Mouse (Mus musculus): ENCODE measurements at regions not wholly inside any gene's neighbourhood (a gene's known extent, or its start where the extent isn't known, plus 50 kb on each side); places are given as distances from the start of the nearest gene placed in this dataset.

DNA sequence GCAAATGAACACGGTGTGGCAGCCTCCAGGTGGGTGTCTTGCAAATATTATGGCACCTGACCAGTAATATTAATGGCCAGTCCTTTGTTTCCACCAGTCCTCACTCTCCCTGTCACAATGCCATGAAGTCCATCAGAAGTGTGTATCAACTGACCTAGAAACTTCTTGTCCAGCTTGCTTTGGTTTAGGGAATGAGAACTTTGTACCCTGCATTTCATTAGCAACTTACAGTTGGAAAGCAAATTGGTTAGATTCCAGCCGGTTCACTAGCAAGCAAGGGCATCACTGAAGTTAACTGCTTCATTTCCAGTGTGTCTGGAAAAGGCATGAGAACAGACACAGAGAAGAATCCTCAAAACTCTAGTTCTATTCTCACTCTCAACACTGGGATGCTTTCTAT, 178.1 kb upstream of the Lyplal1 start:
- no peak for DNase-seq (ENCODE audit: low spot score)

DNA sequence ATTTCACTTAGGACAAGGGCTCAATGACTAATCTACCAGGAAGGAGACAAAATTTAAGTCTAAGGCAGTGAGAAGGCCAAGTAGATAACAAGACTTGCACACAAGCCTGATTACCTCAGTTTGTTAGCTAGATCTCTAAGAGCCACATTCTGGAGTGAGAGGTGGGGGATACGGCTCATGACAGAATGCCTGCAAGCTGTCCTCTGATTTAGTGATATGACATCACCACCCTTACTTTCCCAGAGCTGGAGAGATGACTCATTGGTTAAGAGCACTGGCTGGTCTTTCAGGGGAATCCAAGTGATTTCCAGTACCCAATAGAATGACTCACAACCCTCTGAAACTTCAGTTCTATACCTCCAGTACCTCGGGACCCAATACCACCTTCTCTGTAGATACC, 177.5 kb upstream of the Lyplal1 start:
- no peak for DNase-seq (ENCODE audit: low spot score)

DNA sequence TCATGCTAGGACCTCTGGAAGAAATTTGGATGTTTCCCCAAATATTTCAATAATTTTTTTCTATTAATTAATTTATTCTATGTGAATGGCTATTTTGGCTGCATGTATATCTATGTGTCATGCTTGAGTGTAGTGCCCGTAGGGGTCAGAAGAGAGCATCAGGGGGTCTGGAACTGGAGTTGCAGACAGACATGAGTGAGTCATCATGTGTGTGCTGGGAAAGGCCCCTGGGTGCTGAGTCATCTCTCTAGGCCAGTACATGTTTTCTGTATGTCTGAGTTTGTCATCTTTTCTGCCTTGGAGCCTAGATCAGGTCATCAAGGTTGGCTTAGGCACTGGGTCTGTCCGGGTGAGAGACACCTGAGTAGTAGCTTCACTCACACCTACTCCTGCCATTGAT, 172.0 kb upstream of the Lyplal1 start:
- no peak for DNase-seq (ENCODE audit: low spot score)

DNA sequence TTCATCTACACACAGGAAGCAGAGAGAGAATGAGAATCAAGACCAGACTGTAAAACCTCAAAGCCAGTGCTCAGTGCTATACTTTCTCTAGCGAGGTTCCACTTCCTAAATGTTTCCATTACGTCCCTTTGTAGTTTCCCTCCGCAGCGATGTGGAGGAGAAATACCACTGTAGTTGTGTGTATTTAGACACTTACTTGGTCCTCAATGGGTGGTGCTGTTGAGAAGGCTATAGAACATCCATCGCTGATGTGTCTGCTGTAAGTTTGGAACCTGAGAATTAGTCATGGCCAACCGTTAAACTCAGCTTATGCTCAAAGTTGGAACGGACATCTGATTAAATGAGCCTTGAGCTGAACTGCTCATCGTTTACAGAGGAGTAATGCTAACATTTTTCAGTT, 170.7 kb upstream of the Lyplal1 start:
- DNase-seq (ENCODE audit: low spot score), result no peak

DNA sequence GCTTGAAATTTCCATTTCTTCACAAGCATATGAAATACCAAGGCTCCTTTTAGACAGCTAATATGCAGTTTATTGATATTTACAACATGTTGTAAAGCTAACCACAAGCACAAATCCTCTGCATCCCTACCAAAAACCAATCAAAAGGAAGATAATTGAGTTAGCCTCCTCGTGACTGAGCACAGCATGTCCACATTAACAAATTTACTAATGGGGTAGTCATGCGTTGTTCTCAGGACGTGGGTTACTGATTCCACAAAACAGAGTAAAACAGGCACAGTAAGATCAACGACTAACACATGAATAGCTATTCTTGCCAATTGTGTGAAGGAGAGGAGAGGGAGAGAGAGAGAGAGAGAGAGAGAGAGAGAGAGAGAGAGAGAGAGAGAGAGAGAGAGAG, 169.3 kb upstream of the Lyplal1 start:
- DNase-seq (ENCODE audit: low spot score), result no peak

DNA sequence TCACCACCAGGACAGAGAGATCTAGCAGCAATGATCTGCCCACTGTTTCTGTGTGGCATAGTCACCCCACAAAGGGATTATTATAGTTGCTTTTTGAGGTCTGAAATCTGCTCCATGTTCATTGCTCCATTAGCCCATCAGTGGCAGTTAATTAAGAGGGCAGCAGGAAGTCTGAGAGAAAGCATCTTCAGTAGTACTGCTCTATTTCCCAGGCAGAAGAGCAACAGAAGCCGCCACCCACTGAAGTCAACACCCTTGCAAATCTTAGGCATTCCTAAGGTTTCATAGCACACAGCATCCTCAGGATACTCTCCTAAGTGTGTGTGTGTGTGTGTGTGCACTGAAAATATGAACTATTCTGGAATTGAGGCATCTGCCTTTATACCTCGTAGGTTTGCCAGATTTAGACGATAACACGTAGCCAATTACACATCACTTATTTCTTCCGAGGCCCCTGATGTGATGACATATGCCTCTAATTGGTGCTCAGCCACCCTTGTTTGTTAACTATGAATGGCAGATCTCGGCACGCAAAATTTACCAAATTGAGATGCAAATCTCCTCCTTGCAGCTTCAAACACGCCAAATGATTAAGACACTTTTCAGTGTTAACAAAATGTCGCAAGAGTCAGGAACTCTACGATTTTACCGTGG, 161.0 kb upstream of the Lyplal1 start:
- DNase-seq (ENCODE audit: low spot score), result no peak

DNA sequence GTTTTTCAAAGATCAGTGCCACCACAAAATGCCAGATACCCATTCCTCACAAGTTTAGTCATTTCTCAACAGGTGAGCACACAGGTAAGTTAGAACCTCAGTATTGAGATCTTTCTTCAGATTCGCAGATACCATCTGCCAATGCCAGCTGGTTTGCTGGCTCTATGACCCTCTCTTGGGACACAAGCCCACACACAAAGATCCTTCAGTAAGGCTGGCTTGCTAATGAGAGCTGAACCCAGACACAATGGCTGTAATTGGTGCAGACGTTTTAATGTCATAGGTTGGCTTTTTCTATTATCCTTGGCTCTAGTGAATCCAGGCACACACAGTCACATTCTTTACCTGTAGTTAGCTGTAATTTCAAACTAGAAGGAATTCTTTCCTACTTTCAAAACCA, 154.3 kb upstream of the Lyplal1 start:
- no peak for DNase-seq (ENCODE audit: low spot score)

DNA sequence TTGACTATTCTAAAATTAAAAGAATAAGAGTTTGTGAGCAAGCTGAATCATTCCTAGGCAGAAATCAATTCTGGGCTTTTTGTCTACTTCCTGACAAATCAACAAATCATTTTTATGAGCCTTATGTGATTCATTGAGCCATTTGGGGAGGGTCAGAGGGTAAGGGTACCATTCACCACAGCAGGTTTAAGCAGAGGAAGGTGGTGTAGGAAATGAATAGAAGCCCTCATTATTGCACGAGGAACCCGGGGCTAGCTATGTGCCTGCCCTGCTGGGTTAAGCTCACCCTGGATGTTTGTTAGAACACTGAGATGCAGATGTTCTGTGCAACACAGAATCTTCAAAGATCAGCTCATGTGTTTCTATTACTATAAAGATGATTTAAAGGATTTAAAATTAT, 150.2 kb upstream of the Lyplal1 start:
- no peak for DNase-seq (ENCODE audit: low spot score)

DNA sequence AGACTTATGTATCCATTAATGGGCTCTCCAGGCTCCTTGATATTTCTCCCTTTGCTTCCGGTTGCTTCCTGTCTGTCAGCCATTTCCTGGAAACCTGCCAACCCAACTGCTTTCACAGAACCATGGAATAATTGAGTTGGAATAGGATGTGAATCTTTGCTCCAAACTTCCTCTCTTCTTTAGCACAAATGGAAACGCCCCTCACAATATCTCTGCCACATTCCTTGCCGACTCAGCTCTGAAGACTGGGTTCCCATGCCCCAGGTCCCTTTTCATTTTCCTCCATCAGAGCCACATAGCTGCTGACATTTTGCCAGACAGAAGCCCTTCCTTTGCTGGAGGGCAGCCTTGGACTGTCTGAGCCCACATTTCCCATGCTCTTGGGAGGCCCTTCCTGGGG, 147.5 kb upstream of the Lyplal1 start:
- peak; percentile 22 for DNase-seq (ENCODE audit: low spot score)

DNA sequence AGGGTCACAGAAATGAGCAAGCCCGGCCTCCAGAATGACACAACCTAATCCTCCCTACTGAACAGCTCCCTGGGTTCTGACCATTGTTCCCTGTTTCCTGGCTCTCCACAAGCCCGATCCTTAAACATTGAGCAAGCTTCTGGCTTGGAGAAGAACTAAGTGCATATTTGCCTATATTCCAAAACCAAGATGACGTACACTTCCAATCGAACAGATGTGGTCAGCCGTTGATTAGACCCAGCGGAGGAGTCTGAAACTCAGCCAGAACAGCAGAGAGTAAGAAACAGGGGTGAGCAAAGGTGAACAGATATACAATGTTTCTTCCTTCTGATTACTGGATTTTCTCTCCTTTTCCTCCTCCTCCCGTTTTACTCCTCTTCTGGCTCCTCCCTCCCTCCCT, 146.8 kb upstream of the Lyplal1 start:
- DNase-seq (ENCODE audit: low spot score), result peak; percentile 22

DNA sequence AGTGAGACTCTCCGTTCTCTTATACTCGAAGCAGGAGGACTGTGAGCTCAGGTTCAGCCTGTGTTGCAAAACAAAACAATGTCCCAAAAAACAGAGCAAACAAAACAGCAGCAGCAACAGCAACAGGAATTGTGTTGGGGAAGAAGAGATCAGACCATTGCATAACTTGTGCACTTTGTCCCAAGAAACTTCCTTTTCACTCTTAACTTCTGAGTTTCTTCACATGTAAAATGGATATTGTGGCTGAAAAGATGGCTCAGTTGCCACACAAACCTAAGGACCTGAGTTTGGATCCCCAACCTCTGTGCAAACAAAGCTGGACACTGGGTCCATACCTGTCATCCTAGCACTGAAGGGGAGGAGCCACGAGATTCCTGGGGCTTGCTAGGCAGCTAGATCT, 146.1 kb upstream of the Lyplal1 start:
- DNase-seq (ENCODE audit: low spot score), result no peak

DNA sequence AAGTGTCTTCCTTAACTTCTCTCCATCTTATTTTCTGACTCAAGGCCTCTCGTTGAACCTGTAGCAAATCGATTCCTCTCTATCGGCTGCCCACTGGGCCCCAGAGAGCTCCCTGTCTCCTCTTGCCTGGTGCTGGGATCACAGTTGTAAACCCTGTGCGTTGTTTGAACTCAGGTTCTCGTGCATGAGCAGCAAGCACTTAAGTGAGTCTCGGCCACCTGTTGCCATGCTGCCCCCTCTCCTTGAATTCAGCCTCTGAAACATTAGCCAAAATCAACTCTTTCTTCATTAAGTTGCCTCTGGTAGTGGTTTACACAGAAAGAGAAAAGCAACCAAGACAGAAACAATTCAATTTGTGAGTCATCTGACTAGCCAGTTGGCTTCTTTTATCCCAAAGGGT, 144.9 kb upstream of the Lyplal1 start:
- no peak for DNase-seq (ENCODE audit: low spot score)

DNA sequence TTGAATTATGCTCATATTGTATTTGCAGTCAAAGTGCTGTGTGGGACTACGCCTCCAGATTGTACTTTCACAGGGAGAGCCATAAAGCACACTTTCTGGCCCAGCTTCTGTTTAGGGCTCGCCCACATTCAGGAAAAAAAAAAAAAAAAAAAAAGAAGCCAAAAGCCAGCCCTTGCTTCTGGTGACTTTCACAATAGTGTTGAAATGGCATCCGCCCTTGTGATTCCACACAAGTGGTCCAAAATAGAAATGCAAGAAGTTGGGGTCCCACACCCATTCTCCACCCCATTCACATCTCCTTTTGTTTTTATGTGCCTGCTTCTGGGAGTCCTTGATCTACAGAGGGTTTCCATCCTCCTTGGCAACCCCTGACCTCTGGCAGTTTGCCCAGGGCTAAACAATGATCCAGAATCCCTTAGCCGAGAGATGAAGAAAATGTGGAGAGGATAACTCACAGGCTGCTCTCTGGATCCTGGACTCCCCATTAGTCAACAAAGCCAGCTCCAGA, 144.3 kb upstream of the Lyplal1 start:
- peak; percentile 76 for DNase-seq (ENCODE audit: low spot score)

DNA sequence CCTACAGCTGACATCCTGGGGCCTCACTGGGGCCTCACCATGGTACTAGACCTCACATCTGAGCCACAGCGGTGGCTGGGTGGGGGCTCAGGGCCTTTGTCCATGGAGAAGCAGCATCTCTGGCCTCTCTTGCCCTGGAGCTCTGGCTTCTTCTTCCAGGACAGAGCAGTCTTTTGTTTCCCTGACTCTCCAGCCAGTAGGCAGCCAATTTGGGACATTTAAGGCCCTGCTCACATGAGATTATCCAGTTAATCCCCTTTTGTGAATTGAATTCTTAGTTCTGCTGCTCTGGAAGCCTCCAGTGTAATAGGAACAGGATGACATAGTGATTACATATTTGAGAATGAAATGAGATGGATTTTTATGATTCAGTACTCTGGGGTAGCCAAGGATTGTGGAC, 140.5 kb upstream of the Lyplal1 start:
- DNase-seq (ENCODE audit: low spot score), result no peak

DNA sequence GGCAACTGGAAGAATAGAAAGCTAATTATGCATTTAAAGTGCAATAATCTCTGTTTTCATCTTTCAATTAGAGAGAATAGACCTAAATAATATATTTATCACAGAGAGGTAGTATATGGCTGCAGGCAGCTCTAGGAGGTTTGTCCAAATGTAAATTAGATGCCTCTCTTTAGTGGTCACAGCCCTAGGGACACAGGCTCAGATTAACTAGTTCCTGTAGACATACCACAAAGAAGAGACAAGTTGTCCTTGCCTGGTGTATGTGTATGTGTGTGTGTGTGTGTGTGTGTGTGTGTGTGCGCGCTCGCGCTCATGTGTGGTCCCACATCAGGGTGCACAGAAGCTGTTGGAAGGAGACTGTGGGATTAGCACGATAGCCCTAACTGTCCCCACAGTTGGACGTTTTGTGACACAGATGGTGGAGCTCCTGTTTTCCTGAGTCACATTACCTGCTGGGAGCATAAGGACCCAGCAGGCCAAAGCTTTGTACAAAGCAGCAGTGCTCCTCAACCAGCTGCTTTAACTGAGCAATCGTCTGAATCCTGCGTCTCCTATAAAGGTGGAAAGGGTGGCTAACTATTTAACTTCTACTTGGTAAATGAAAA, 138.5 kb upstream of the Lyplal1 start:
- no peak for DNase-seq (ENCODE audit: low spot score)

DNA sequence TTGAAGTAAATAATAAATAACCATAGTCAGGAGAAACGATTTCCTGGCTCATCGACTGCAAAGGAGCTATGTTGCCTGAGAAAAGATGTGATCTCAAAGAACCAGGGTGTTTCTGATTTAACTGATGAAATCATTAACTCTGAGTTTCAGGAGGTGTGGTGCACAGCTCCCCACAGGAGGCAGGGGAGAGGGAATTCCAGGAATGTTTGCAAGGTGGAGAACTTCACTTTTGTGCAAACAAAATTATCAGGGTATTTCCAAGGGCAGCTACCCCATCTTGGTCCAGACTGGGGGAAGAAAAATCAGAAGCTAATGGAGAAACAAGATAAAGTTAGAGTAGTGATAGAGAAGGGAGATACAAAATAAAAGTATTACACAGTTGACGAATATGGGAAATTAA, 137.4 kb upstream of the Lyplal1 start:
- DNase-seq (ENCODE audit: low spot score), result no peak

DNA sequence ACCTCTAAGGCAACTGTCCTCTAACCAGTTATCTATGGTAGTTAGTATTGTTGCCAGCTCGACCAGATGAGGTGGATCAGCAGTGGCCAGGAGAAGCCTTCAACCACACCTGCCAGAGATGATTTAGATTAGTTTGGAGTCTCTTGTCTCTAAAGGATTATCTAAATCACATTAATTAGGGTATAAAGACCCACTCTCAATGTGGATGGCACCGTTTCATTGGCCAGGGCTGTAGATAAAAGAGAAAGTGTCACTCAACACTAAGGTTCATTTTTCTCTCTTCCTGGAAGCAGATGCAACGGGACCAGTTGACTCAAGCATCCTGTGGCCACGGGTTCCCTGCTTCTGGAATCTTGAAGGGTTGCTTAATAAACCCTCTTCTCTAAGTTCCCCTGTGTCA, 135.4 kb upstream of the Lyplal1 start:
- DNase-seq (ENCODE audit: low spot score), result no peak

DNA sequence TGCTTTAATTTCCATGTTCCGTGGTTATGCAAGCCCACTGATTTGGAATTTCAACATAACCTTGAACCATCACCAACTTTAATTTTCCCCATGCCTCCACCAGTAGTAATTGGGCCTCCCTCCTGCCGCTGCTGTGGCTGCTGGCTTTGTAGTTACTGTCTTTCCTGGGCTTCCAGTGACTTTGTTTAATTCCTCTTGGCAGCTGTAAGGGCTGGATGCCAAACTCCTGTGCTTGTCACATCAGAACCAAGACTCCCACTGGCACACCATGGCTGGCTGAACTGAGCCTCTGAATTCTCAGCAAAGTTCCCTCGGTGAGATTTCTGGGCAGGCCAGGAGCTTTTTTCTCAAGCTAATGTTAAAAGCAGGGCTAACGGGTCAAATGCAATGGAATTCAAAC, 133.2 kb upstream of the Lyplal1 start:
- peak; percentile 7 for DNase-seq (ENCODE audit: low spot score)

DNA sequence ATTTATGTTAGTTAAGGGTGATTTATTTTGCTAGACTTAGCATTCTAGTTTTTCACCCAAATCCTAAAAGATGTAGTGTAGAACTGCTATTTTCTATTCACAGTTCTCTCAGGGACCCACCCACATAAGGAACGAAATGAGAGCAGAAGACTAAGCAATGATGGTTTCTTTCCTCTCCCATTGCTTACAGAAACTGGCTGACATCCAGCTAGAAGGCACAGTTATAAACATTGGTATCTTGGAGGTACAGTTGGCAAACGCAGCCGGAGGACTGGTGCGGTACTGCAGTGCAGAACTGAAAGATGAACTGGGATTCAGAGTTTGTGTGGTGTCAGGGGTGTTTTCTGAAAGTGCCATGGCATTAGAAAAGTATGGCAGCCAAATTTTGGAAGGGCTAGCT, 132.1 kb upstream of the Lyplal1 start:
- no peak for DNase-seq (ENCODE audit: low spot score)

DNA sequence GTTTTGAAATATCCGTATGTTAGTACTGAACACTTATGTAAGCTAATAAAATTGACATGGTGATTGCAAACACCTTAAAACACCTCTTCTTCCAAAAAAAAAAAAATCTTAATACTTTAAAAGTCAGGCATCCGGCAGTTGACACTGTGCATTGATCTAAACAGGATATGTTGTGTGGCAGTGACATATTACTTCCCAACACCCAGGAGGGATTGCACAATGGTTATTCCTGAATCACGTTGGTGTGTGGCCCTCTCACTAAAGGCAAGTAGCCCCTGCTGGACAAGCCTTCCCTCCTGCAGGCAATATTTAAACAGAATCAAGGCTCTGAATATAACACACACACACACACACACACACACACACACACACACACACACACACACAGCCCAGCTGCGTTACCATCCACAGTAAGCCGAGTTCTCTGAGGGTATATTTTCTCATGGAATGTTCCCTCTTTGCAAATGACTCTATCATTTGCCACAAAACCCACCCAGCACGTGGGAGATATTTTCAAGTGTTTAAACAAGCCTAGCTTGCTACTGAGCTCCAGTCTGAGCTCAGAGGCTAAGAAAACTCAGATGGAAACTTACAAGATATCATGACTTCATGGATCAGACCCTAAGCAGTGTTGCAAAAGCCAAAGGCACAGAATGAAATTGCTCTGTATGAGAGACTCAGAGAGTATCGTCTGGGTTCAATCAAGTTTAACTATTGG, 128.8 kb upstream of the Lyplal1 start:
- no peak for DNase-seq (ENCODE audit: low spot score)

DNA sequence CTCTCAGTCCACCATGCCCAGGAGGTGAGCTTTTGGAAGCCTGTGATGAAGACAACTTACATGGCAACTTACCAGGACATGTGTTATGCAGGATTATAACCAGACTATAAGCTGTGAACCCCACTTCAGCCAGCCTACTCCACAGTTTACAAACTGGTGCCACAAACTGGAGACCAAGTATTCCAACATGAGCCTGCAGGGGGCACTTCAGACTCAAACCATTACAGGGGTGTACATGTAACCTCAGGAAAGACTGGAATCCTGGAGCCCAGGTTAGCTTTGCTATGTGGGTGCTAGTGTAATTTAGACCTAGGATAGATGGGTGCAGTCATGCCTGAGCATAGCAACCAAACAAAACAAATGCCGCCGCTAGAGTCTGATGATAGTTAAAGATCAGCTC, 124.0 kb upstream of the Lyplal1 start:
- DNase-seq (ENCODE audit: low spot score), result no peak

DNA sequence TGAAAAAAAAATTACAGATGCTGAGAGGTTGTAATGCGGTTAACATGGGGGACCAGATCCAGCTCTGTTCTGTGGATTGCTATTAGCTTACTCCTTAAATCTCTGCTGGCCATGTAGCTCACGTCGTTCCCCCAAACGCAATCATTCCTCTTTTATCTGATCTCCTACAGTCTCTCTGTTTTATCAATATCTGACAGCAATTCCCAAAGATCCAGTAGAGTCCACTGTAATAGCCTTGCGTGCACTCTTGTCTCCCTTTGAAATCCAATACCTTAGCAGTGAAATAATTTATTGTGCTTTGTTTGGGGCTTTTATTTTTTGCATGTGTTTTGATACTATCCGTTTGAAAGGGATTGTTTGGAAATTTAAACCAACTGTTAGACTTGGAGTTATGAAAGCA, 120.4 kb upstream of the Lyplal1 start:
- no peak for DNase-seq (ENCODE audit: low spot score)

DNA sequence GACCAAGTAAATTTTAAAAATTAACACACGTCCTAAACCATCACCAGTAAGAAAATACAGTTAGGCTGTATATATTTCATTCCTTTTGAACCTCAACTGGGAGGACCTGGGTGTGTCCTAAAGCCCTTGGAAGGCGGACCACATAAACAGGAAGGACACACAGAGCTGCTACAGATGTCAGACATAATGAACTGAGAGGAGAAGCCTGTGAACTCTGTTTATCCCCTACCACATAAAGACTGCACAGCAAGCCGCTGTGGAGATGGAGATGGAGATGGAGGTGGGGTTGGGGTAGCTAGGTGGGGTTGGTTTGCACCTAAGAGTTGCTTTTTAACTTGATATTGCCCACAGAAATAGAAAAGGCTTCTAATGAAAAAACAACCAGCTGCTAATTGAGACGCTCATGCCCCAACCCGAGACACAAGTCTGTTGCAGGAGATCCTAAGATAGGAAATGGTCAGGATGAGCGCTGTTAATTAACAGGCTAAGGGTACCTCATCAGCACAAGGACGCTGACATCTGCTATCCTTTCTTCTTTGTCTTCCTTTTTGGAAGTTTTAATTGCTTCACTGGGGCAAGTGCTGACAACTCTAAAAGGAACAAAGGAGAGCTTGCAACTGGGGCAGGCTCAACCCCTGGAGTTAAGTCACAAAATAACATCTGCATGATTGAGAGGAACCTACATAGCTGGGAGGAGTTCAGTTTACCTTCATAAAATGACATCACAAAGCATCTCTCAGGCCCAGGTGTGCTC, 119.3 kb upstream of the Lyplal1 start:
- DNase-seq (ENCODE audit: low spot score), result no peak

Data from urinary bladder, postnatal 14 days (tissue).